Mouse (Mus musculus): ENCODE measurements at regions not wholly inside any gene's neighbourhood (a gene's known extent, or its start where the extent isn't known, plus 50 kb on each side); places are given as distances from the start of the nearest gene placed in this dataset.

DNA sequence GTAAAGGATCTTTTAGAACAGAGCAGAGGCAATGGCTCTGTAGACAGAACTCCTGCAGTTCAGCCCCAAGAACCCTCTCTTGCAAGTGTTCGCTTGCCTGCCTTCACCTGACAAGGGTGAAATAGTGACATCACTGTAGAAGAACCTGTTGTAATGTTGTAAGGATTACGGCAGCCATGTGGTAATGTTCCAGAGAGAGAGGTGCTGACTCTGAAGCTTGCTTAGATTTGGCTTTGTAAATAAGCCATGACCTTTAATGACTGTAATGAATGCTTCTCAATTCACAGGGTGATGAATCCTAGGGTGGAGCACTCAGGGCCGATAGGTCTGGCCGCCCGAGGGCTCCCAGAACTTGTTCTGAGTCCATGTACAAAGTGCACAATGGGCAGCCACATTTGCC, 230.2 kb downstream of the Irx1 start:
- Histone ChIP-seq H3K9ac (replicated peaks; ENCODE audit: low read depth, low read length) (no peak overlapping the region), H3K9me3 (replicated peaks; ENCODE audit: control insufficient read depth, low read length) (no peaks in the 10 kb centered on the region), H3K4me2 (ENCODE audit: low read depth, low read length) (no peak overlapping the region), H3K27me3 (ENCODE audit: control insufficient read depth, insufficient read depth, low read length) (no peaks in the 10 kb centered on the region), H3K4me3 (ENCODE audit: low read depth, low read length) (no peak overlapping the region), H3K27ac (ENCODE audit: low read depth) (no peak overlapping the region), H3K36me3 (replicated peaks; ENCODE audit: control insufficient read depth, insufficient read depth, low read length) (no peaks in the 10 kb centered on the region), H3K4me1 (ENCODE audit: control insufficient read depth, insufficient read depth) (no peaks in the 10 kb centered on the region)
- 89% methylated on average over 5 of the region's 5 CpGs for WGBS
- ATAC-seq (ENCODE audit: insufficient read depth, low read depth) (no peak), DNase-seq (ENCODE audit: low spot score) (no peak)
- TF ChIP-seq EP300 (IDR thresholded peaks at IDR 0.05; ENCODE audit: low read depth) (no peak), CTCF (IDR thresholded peaks at IDR 0.05; ENCODE audit: low read depth) (no peak)

DNA sequence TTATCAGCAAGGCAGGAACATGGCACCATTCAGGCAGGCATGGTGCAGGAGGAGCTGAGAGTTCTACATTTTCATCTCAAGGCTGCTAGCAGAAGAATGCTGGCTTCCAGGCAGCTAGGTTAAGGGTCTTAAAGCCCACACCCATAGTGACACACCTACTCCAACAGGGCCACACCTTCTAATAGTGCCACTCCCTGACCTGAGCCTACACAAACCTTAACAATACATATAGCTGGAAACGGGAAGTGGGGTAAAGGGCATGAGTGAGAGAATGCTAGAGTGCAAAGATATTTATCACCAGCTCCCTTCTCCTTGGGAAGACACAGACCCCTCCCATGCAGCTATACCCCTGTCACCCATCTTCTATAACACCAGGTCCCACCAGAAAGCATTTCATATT, 230.6 kb downstream of the Irx1 start:
- WGBS, result 78% methylated on average over 1 of the region's 1 CpGs
- DNase-seq (ENCODE audit: low spot score) (no peak), ATAC-seq (ENCODE audit: insufficient read depth, low read depth) (no peak)

DNA sequence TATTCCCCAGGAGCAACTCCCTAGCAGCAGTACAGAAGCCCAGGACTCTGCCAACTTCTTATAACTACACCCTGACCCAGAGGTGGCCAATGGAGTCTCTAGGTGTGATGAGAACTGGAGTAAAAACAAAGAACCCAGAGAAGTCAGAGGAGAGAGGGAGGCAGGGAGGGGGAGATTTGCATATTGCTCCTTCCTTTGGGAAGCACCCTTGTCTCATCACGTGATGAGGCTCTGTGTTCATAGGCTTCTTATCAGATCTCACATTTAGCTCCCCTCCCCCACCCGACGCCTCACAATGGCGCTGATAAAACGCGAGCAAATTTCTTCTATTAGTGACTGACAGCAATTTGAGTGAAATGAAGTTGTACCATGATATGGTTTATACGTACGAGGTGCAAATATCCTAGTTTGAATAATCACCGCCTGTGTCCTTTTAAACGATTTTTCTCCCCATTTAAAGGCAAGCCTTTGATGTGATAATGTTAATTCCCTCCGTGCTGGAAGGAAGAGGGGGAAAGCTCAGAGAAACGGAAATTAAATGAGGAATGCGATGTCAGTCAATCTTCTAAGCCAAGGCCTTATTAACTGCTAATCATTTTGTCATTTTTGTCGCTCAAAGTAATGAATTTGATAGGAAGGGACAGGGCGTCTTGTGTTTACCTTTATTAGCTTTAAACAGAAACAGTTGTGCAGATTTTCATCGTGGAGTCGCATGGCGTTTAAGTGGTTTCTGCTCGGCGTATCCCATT, 273.3 kb downstream of the Irx1 start:
- H3K27ac ChIP-seq (ENCODE audit: low read depth), result no peak overlapping the region
- H3K9me3 ChIP-seq (replicated peaks; ENCODE audit: control insufficient read depth, low read length), result no peaks in the 10 kb centered on the region
- H3K4me2 ChIP-seq (ENCODE audit: low read depth, low read length), result no peak overlapping the region
- no peak overlapping the region for H3K4me3 ChIP-seq (ENCODE audit: low read depth, low read length)
- ATAC-seq (ENCODE audit: insufficient read depth, low read depth), result no peak
- no peak for TF ChIP-seq CTCF (IDR thresholded peaks at IDR 0.05; ENCODE audit: low read depth)
- TF ChIP-seq EP300 (IDR thresholded peaks at IDR 0.05; ENCODE audit: low read depth), result no peak
- H3K27me3 ChIP-seq (ENCODE audit: control insufficient read depth, insufficient read depth, low read length), result no peaks in the 10 kb centered on the region
- no peak overlapping the region for H3K9ac ChIP-seq (replicated peaks; ENCODE audit: low read depth, low read length)
- no peaks in the 10 kb centered on the region for H3K36me3 ChIP-seq (replicated peaks; ENCODE audit: control insufficient read depth, insufficient read depth, low read length)
- H3K4me1 ChIP-seq (ENCODE audit: control insufficient read depth, insufficient read depth), result no peaks in the 10 kb centered on the region
- no peak for DNase-seq (ENCODE audit: low spot score)
- WGBS, result 36% methylated on average over 20 of the region's 20 CpGs

More for the DNA sequence above, 230.6 kb downstream of the Irx1 start:
- Histone ChIP-seq H3K27me3 (ENCODE audit: control insufficient read depth, insufficient read depth, low read length) (no peaks in the 10 kb centered on the region), H3K4me3 (ENCODE audit: low read depth, low read length) (no peak overlapping the region), H3K36me3 (replicated peaks; ENCODE audit: control insufficient read depth, insufficient read depth, low read length) (no peaks in the 10 kb centered on the region), H3K4me2 (ENCODE audit: low read depth, low read length) (no peak overlapping the region), H3K4me1 (ENCODE audit: control insufficient read depth, insufficient read depth) (no peaks in the 10 kb centered on the region), H3K9me3 (replicated peaks; ENCODE audit: control insufficient read depth, low read length) (no peaks in the 10 kb centered on the region), H3K9ac (replicated peaks; ENCODE audit: low read depth, low read length) (no peak overlapping the region), H3K27ac (ENCODE audit: low read depth) (no peak overlapping the region)
- no peak for TF ChIP-seq CTCF (IDR thresholded peaks at IDR 0.05; ENCODE audit: low read depth)
- TF ChIP-seq EP300 (IDR thresholded peaks at IDR 0.05; ENCODE audit: low read depth), result no peak

DNA sequence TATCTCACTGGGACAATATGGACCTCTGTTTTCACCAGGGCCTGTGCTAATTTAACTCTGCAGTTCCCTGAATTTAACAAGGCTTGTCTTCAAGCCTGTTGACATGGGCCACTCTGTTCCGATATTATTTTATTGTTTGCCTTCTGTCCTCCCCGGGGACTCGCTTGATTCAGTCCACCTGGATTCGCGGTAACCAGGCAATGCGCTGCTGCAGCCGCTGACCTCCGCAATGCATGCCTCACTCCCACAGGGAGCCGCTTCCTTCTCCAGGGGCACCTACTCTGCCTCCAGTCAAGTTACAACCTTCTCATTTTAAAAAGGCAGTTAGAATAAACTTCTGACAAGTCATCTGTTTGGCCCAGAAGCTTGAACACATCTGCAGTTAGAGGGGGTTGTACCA, 274.3 kb downstream of the Irx1 start:
- H3K27ac ChIP-seq (ENCODE audit: low read depth), result no peak overlapping the region
- no peaks in the 10 kb centered on the region for H3K36me3 ChIP-seq (replicated peaks; ENCODE audit: control insufficient read depth, insufficient read depth, low read length)
- H3K9me3 ChIP-seq (replicated peaks; ENCODE audit: control insufficient read depth, low read length), result no peaks in the 10 kb centered on the region
- no peak overlapping the region for H3K4me2 ChIP-seq (ENCODE audit: low read depth, low read length)
- no peaks in the 10 kb centered on the region for H3K4me1 ChIP-seq (ENCODE audit: control insufficient read depth, insufficient read depth)
- WGBS, result 57% methylated on average over 9 of the region's 9 CpGs
- ATAC-seq (ENCODE audit: insufficient read depth, low read depth) (no peak), DNase-seq (ENCODE audit: low spot score) (no peak)
- no peak overlapping the region for H3K9ac ChIP-seq (replicated peaks; ENCODE audit: low read depth, low read length)
- no peaks in the 10 kb centered on the region for H3K27me3 ChIP-seq (ENCODE audit: control insufficient read depth, insufficient read depth, low read length)
- H3K4me3 ChIP-seq (ENCODE audit: low read depth, low read length), result no peak overlapping the region
- no peak for TF ChIP-seq EP300 (IDR thresholded peaks at IDR 0.05; ENCODE audit: low read depth)
- no peak for TF ChIP-seq CTCF (IDR thresholded peaks at IDR 0.05; ENCODE audit: low read depth)

GRCm38 (mm10) chr13:71676081-71676624, 287.4 kb downstream of the Irx1 start:
- H3K27me3 ChIP-seq (ENCODE audit: control insufficient read depth, insufficient read depth, low read length), result no peaks in the 10 kb centered on the region
- no peak for TF ChIP-seq CTCF (IDR thresholded peaks at IDR 0.05; ENCODE audit: low read depth)
- no peak for TF ChIP-seq EP300 (IDR thresholded peaks at IDR 0.05; ENCODE audit: low read depth)
- no peak overlapping the region for H3K4me3 ChIP-seq (ENCODE audit: low read depth, low read length)
- H3K4me1 ChIP-seq (ENCODE audit: control insufficient read depth, insufficient read depth), result no peaks in the 10 kb centered on the region
- no peaks in the 10 kb centered on the region for H3K9me3 ChIP-seq (replicated peaks; ENCODE audit: control insufficient read depth, low read length)
- no peak overlapping the region for H3K9ac ChIP-seq (replicated peaks; ENCODE audit: low read depth, low read length)
- H3K27ac ChIP-seq (ENCODE audit: low read depth), result no peak overlapping the region
- H3K36me3 ChIP-seq (replicated peaks; ENCODE audit: control insufficient read depth, insufficient read depth, low read length), result no peaks in the 10 kb centered on the region
- WGBS, result 60% methylated on average over 10 of the region's 10 CpGs
- no peak for ATAC-seq (ENCODE audit: insufficient read depth, low read depth)
- no peak overlapping the region for H3K4me2 ChIP-seq (ENCODE audit: low read depth, low read length)
- no peak for DNase-seq (ENCODE audit: low spot score)
